Mouse (Mus musculus): ENCODE measurements around the gene Spop.

Spop gene

GRCm38 (mm10) chr11:95413641-95414535 lies at the start of gene Spop:
Spop (plus strand) TSS chr11:95414080.
- DNase-seq (ENCODE audit: low spot score in 2 of 2), result peak; percentile 87 to 88

- DNase-seq (ENCODE audit: low spot score in 2 of 2), result no peak
Observed at GRCm38 (mm10) chr11:95364388-95364787, 49.5 kb upstream of the Spop start.

- DNase-seq (ENCODE audit: low spot score in 2 of 2), result no peak
Observed at GRCm38 (mm10) chr11:95365596-95365995, 48.3 kb upstream of the Spop start.

GRCm38 (mm10) chr11:95366280-95366897 lies 47.5 kb upstream of the Spop start:
- DNase-seq (ENCODE audit: low spot score in 2 of 2), result peak in 1 of 2 experiments; percentile 38

- peak; percentile 65 to 71 for DNase-seq (ENCODE audit: low spot score in 2 of 2)
Observed at GRCm38 (mm10) chr11:95367011-95367735, 46.7 kb upstream of the Spop start.

- no peak for DNase-seq (ENCODE audit: low spot score in 2 of 2)
Observed at GRCm38 (mm10) chr11:95368231-95368823, 45.6 kb upstream of the Spop start.

GRCm38 (mm10) chr11:95368871-95369270 lies 45.0 kb upstream of the Spop start:
- DNase-seq (ENCODE audit: low spot score in 2 of 2), result no peak

GRCm38 (mm10) chr11:95369964-95370890 lies 43.7 kb upstream of the Spop start:
- no peak for DNase-seq (ENCODE audit: low spot score in 2 of 2)

GRCm38 (mm10) chr11:95371182-95371581 lies 42.7 kb upstream of the Spop start:
- no peak for DNase-seq (ENCODE audit: low spot score in 2 of 2)

GRCm38 (mm10) chr11:95378926-95379325 lies 35.0 kb upstream of the Spop start:
- no peak for DNase-seq (ENCODE audit: low spot score in 2 of 2)

GRCm38 (mm10) chr11:95379552-95379951 lies 34.3 kb upstream of the Spop start:
- no peak for DNase-seq (ENCODE audit: low spot score in 2 of 2)

GRCm38 (mm10) chr11:95380711-95381110 lies 33.2 kb upstream of the Spop start:
- DNase-seq (ENCODE audit: low spot score in 2 of 2), result no peak

GRCm38 (mm10) chr11:95381146-95381545 lies 32.7 kb upstream of the Spop start:
- DNase-seq (ENCODE audit: low spot score in 2 of 2), result no peak

GRCm38 (mm10) chr11:95383331-95383986 lies 30.4 kb upstream of the Spop start:
- no peak for DNase-seq (ENCODE audit: low spot score in 2 of 2)

- DNase-seq (ENCODE audit: low spot score in 2 of 2), result no peak
Observed at GRCm38 (mm10) chr11:95384004-95384318, 29.9 kb upstream of the Spop start.

GRCm38 (mm10) chr11:95384319-95384972 lies 29.4 kb upstream of the Spop start, which contains the start of gene Slc35b1:
Slc35b1 (plus strand) TSS chr11:95384692.
- peak; percentile 87 to 93 for DNase-seq (ENCODE audit: low spot score in 2 of 2)

- DNase-seq (ENCODE audit: low spot score in 2 of 2), result no peak
Observed at GRCm38 (mm10) chr11:95384973-95385320, 28.9 kb upstream of the Spop start.

- DNase-seq (ENCODE audit: low spot score in 2 of 2), result no peak
Observed at GRCm38 (mm10) chr11:95387354-95387753, 26.5 kb upstream of the Spop start.

GRCm38 (mm10) chr11:95389006-95389405 lies 24.9 kb upstream of the Spop start:
- DNase-seq (ENCODE audit: low spot score in 2 of 2), result no peak

- DNase-seq (ENCODE audit: low spot score in 2 of 2), result no peak
Observed at GRCm38 (mm10) chr11:95390420-95390819, 23.5 kb upstream of the Spop start.
